Mouse (Mus musculus): ENCODE measurements at regions not wholly inside any gene's neighbourhood (a gene's known extent, or its start where the extent isn't known, plus 50 kb on each side); places are given as distances from the start of the nearest gene placed in this dataset.
A peak's percentile ranks its signal among the peaks of the same experiment; 100 is the strongest.

DNA sequence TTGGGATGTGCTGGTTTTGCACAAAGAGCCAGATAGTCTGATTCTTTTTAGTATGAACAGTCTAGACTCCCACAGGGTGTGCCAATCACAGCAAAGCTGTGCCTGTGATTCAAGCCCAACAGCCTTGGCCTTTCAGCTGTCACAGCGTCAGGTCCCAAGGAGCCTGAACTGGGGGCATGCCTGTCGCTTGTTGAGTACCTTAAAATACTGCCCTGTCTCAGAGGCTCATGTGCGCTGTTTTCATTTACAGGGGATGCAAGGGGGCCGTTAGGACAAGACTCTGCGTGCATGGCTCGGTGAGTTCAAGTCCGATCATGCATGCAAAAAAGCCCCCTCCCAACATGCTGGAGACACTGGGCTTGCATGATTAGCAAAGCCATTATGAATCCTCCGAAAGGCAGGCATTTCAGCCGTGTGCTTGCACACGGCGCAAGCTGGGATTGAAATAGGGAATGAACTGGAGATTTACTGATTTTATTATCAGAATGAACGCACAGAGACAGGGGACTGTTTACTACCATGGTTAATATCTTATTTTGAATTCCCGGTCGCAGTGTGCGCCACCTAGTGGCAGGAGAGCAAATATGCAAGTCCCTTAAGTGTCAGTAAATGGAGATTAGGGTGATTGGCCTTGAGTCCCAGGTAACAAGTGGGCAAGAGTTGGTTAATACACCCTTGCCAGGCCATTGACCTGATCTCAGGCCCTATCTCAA, 332.8 kb upstream of the Camk1g start:
- Histone ChIP-seq H3K4me1 (ENCODE audit: insufficient read depth, low read depth, low read length) (no peaks in the 10 kb centered on the region; the same call in 1 of the 2 replicates), H3K27me3 (ENCODE audit: insufficient read depth, low read length) (0 out of 2 replicates have a peak, but pooled peaks cover 3% of the 10 kb centered on the region), H3K4me3 (ENCODE audit: low read depth, low read length) (no peak overlapping the region), H3K9me3 (replicated peaks) (no peaks in the 10 kb centered on the region), H3K36me3 (replicated peaks) (no peaks in the 10 kb centered on the region)
- TF ChIP-seq CTCF (IDR thresholded peaks at IDR 0.05; ENCODE audit: low read depth, low read length) (peak; percentile 79), TAL1 (conservative IDR thresholded peaks at IDR 0.05; ENCODE audit: low read depth, low read length) (no peak)
- ATAC-seq (ENCODE audit: extremely low read depth, insufficient number of reproducible peaks, low FRiP score, poor library complexity, severe bottlenecking) (0 out of 2 replicates have a peak, but pooled peaks have one; percentile 9), DNase-seq (ENCODE audit: low spot score) (peak; percentile 6)

DNA sequence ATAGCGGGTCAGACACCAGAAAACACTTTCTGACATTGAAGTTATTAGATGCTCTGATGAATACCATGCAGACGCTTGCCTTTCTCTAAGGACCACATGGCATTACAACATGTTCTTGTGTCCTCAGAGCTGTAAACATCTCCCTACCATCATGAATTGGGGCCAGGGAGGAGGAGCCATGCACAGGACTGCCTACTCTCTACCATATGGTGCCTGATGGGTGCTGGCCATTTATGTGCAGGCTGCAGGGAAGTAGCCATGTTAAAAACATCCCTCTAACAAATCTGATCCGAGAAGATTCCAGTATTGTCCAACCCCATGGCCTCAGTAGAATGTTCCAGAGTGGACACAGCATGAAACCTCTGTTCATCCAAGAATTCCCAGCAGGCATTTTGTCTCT, 330.1 kb upstream of the Camk1g start:
- no peak for TF ChIP-seq GATA1 (IDR thresholded peaks at IDR 0.05; ENCODE audit: borderline replicate concordance, low read length)
- TF ChIP-seq POLR2AphosphoS5 (IDR thresholded peaks at IDR 0.05; ENCODE audit: insufficient replicate concordance, low read depth, low read length) = no peak
- no peak for TF ChIP-seq CTCF (IDR thresholded peaks at IDR 0.05; ENCODE audit: low read depth, low read length)
- TF ChIP-seq TAL1 (conservative IDR thresholded peaks at IDR 0.05; ENCODE audit: low read depth, low read length) = no peak
- no peak for TF ChIP-seq GATA2 (IDR thresholded peaks at IDR 0.05; ENCODE audit: borderline replicate concordance, low read depth, low read length)
- ATAC-seq (ENCODE audit: extremely low read depth, insufficient number of reproducible peaks, low FRiP score, poor library complexity, severe bottlenecking) (no peak), DNase-seq (ENCODE audit: low spot score) (no peak)
- Histone ChIP-seq H3K27me3 (ENCODE audit: insufficient read depth, low read length) (no peaks in the 10 kb centered on the region), H3K4me3 (ENCODE audit: low read depth, low read length) (no peak overlapping the region), H3K9me3 (replicated peaks) (no peaks in the 10 kb centered on the region), H3K36me3 (replicated peaks) (no peaks in the 10 kb centered on the region), H3K4me1 (ENCODE audit: insufficient read depth, low read depth, low read length) (no peaks in the 10 kb centered on the region; the same call in 1 of the 2 replicates)

DNA sequence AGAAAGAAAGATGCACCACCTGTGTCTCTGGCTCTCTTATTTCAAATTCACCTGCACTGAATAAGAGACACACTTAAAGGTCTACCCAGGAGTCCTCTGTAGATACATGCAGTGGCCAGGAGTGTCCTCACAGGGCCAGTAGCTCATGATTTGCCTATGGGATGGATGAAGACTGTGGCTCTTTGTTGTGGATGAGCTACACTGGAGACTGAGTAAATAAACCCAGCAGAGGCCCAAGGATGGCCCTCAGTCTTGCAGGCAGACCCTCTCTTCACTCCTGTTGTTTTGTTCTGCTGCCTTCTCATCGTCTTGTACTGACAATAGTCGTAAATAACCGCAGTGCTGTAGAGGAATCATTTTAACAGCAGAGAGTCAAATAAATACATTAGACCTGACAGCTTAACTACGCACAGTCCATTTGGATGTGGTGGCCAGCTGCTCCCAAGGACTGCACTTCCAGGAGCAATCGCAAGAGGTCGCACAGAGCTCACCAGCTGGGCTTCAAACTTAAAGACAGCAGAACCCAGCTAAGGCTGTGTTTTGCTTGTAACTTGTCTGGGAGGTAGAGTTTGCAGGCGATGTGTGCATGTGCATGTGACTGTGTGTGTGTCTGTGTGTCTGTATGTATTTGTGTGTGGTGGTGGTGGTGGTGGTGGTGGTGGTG, 328.6 kb upstream of the Camk1g start:
- Histone ChIP-seq H3K27me3 (ENCODE audit: insufficient read depth, low read length) (no peaks in the 10 kb centered on the region), H3K36me3 (replicated peaks) (no peaks in the 10 kb centered on the region), H3K4me3 (ENCODE audit: low read depth, low read length) (no peak overlapping the region), H3K4me1 (ENCODE audit: insufficient read depth, low read depth, low read length) (no peaks in the 10 kb centered on the region; the same call in 1 of the 2 replicates), H3K9me3 (replicated peaks) (no peaks in the 10 kb centered on the region)
- TF ChIP-seq GATA1 (IDR thresholded peaks at IDR 0.05; ENCODE audit: borderline replicate concordance, low read length) = no peak
- TF ChIP-seq GATA2 (IDR thresholded peaks at IDR 0.05; ENCODE audit: borderline replicate concordance, low read depth, low read length) = no peak
- peak; percentile 62; the same call in 1 of the 2 replicates for TF ChIP-seq CTCF (IDR thresholded peaks at IDR 0.05; ENCODE audit: low read depth, low read length)
- no peak for TF ChIP-seq TAL1 (conservative IDR thresholded peaks at IDR 0.05; ENCODE audit: low read depth, low read length)
- TF ChIP-seq POLR2AphosphoS5 (IDR thresholded peaks at IDR 0.05; ENCODE audit: insufficient replicate concordance, low read depth, low read length) = no peak
- ATAC-seq (ENCODE audit: extremely low read depth, insufficient number of reproducible peaks, low FRiP score, poor library complexity, severe bottlenecking) = no peak
- peak; percentile 15 for DNase-seq (ENCODE audit: low spot score)

DNA sequence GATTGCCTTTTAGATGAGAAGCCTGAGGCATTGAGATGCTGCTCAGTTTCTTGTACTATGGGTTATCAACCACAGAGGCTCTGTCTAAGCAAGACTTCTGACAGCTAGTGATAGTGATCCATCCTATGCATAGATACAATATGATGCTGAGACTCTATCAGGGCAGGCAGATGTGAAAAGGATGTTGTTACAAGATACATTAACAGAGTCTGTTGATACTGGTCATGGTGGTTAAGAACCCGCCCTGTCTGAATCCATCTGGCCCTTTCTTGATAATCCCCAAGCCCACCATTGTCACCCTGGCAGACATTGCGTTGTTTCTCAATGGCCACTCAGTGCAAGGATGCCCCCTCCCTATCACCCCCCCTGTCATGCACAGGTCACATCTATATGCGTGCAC, 327.8 kb upstream of the Camk1g start:
- Histone ChIP-seq H3K9me3 (replicated peaks) (no peaks in the 10 kb centered on the region), H3K36me3 (replicated peaks) (no peaks in the 10 kb centered on the region), H3K4me3 (ENCODE audit: low read depth, low read length) (no peak overlapping the region), H3K27me3 (ENCODE audit: insufficient read depth, low read length) (no peaks in the 10 kb centered on the region; the same call in 1 of the 2 replicates), H3K4me1 (ENCODE audit: insufficient read depth, low read depth, low read length) (no peaks in the 10 kb centered on the region; the same call in 1 of the 2 replicates)
- no peak for TF ChIP-seq GATA1 (IDR thresholded peaks at IDR 0.05; ENCODE audit: borderline replicate concordance, low read length)
- 0 out of 2 replicates have a peak, but pooled peaks have one; percentile 22 for TF ChIP-seq TAL1 (conservative IDR thresholded peaks at IDR 0.05; ENCODE audit: low read depth, low read length)
- TF ChIP-seq GATA2 (IDR thresholded peaks at IDR 0.05; ENCODE audit: borderline replicate concordance, low read depth, low read length) = no peak
- no peak for TF ChIP-seq CTCF (IDR thresholded peaks at IDR 0.05; ENCODE audit: low read depth, low read length)
- TF ChIP-seq POLR2AphosphoS5 (IDR thresholded peaks at IDR 0.05; ENCODE audit: insufficient replicate concordance, low read depth, low read length) = no peak
- ATAC-seq (ENCODE audit: extremely low read depth, insufficient number of reproducible peaks, low FRiP score, poor library complexity, severe bottlenecking) (no peak), DNase-seq (ENCODE audit: low spot score) (no peak)

DNA sequence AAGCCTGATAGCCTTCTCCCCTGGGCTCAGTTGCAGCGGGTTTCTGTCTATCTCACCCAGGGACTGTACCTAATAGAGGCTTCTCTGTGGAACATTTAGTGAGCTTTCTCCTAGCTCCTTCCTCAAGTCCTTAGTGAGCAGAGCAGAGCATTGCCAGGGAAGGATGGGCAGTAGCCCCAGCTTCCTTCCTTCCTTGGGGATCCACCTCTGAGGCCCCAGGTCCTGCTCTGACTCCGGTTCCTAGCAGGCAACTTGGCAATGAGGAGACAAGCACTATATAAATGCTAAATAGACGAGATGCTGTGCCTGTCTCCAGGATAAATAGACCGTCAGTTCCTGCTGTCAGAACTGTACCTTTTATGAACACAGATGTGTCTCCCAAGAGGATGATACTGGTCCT, 326.9 kb upstream of the Camk1g start:
- Histone ChIP-seq H3K9me3 (replicated peaks) (no peaks in the 10 kb centered on the region), H3K4me1 (ENCODE audit: insufficient read depth, low read depth, low read length) (no peaks in the 10 kb centered on the region; the same call in 1 of the 2 replicates), H3K27me3 (ENCODE audit: insufficient read depth, low read length) (no peaks in the 10 kb centered on the region; the same call in 1 of the 2 replicates), H3K4me3 (ENCODE audit: low read depth, low read length) (no peak overlapping the region), H3K36me3 (replicated peaks) (no peaks in the 10 kb centered on the region)
- DNase-seq (ENCODE audit: low spot score) (no peak), ATAC-seq (ENCODE audit: extremely low read depth, insufficient number of reproducible peaks, low FRiP score, poor library complexity, severe bottlenecking) (no peak)
- TF ChIP-seq POLR2AphosphoS5 (IDR thresholded peaks at IDR 0.05; ENCODE audit: insufficient replicate concordance, low read depth, low read length) = no peak

DNA sequence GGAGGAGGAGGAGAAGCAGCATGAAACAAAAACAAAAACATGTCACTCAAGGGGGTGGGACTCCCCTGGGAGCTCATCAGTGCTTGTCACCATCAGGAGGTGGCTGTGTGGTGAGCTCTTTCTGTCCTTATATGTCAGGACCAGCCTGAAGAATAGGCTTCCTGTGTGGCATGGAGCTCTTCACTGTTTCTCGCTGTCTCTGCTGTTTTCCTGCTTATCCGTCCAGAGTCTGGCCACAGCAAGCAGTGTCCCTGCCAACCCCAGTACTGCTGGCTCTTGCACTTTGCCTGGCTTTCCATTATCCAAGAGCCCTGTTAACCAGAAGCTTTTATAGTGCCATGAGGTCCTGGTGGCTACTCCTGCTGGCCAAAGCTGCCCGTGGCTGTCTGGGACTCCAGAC, 322.9 kb upstream of the Camk1g start:
- DNase-seq (ENCODE audit: low spot score) = no peak
- ATAC-seq (ENCODE audit: extremely low read depth, insufficient number of reproducible peaks, low FRiP score, poor library complexity, severe bottlenecking) = no peak
- no peak for TF ChIP-seq TAL1 (conservative IDR thresholded peaks at IDR 0.05; ENCODE audit: low read depth, low read length)
- Histone ChIP-seq H3K4me1 (ENCODE audit: insufficient read depth, low read depth, low read length) (no peaks in the 10 kb centered on the region), H3K36me3 (replicated peaks) (no peaks in the 10 kb centered on the region), H3K4me3 (ENCODE audit: low read depth, low read length) (no peak overlapping the region), H3K27me3 (ENCODE audit: insufficient read depth, low read length) (peaks cover 4% of the 10 kb centered on the region), H3K9me3 (replicated peaks) (no peaks in the 10 kb centered on the region)
